Mouse (Mus musculus): ENCODE measurements around the gene Dnah2. TPM values are rescaled to one million over a fixed set of nuclear protein-coding genes. Genes with fewer than 3 reads are reported as not detected.

The Dnah2 gene
- total and polyA plus RNA-seq, 2 experiments from 2014 or later: 3.9 to 9.5 TPM

- ATAC-seq (ENCODE audit: low FRiP score) (no peak), DNase-seq (ENCODE audit: low spot score) (no peak)
- Histone ChIP-seq H3K4me3 (ENCODE audit: low read depth, low read length) (peak overlapping the region; percentile 73), H3K4me2 (ENCODE audit: low read depth, low read length, poor library complexity, severe bottlenecking) (peak overlapping the region; percentile 94), H3K9me3 (ENCODE audit: low read length) (no peaks in the 10 kb centered on the region), H3K36me3 (ENCODE audit: insufficient read depth, low read length) (peaks cover 35% of the 10 kb centered on the region), H3K27ac (ENCODE audit: low read depth, low read length) (peak overlapping the region; percentile 89), H3K4me1 (ENCODE audit: insufficient read depth, low read length) (peaks cover 34% of the 10 kb centered on the region), H3K27me3 (ENCODE audit: insufficient read depth, low read length) (no peaks in the 10 kb centered on the region), H3K9ac (replicated peaks; ENCODE audit: low read length, poor library complexity, severe bottlenecking) (peak overlapping the region; percentile 98)
- WGBS: under 1% methylated on average over 18 of the region's 18 CpGs
- TF ChIP-seq CTCF (IDR thresholded peaks at IDR 0.05): no peak
Observed at GRCm38 (mm10) chr11:69410045-69410309, 138.9 kb downstream of the Dnah2 start.

- no peak for TF ChIP-seq CTCF (IDR thresholded peaks at IDR 0.05)
- H3K36me3 ChIP-seq (ENCODE audit: insufficient read depth, low read length): peaks cover 40% of the 10 kb centered on the region
Observed at GRCm38 (mm10) chr11:69409378-69410044, 139.4 kb downstream of the Dnah2 start.

GRCm38 (mm10) chr11:69408541-69409377, 140.2 kb downstream of the Dnah2 start:
- H3K36me3 ChIP-seq (ENCODE audit: insufficient read depth, low read length): peaks cover 47% of the 10 kb centered on the region
- H3K9me3 ChIP-seq (ENCODE audit: low read length): no peaks in the 10 kb centered on the region
- peak overlapping the region; percentile 98 for H3K9ac ChIP-seq (replicated peaks; ENCODE audit: low read length, poor library complexity, severe bottlenecking)
- H3K4me2 ChIP-seq (ENCODE audit: low read depth, low read length, poor library complexity, severe bottlenecking): peak overlapping the region; percentile 94
- DNase-seq (ENCODE audit: low spot score) (peak; percentile 96), ATAC-seq (ENCODE audit: low FRiP score) (peak; percentile 67)
- WGBS: under 1% methylated on average over 33 of the region's 33 CpGs
- H3K27me3 ChIP-seq (ENCODE audit: insufficient read depth, low read length): no peaks in the 10 kb centered on the region
- H3K27ac ChIP-seq (ENCODE audit: low read depth, low read length): peak overlapping the region; percentile 89
- peaks cover 27% of the 10 kb centered on the region for H3K4me1 ChIP-seq (ENCODE audit: insufficient read depth, low read length)
- TF ChIP-seq CTCF (IDR thresholded peaks at IDR 0.05): no peak
- peak overlapping the region; percentile 73 for H3K4me3 ChIP-seq (ENCODE audit: low read depth, low read length)

More at GRCm38 (mm10) chr11:69409378-69410044, 139.4 kb downstream of the Dnah2 start:
- peak overlapping the region; percentile 98 for H3K9ac ChIP-seq (replicated peaks; ENCODE audit: low read length, poor library complexity, severe bottlenecking)
- H3K4me2 ChIP-seq (ENCODE audit: low read depth, low read length, poor library complexity, severe bottlenecking): peak overlapping the region; percentile 94
- no peaks in the 10 kb centered on the region for H3K27me3 ChIP-seq (ENCODE audit: insufficient read depth, low read length)
- peaks cover 31% of the 10 kb centered on the region for H3K4me1 ChIP-seq (ENCODE audit: insufficient read depth, low read length)
- peak overlapping the region; percentile 89 for H3K27ac ChIP-seq (ENCODE audit: low read depth, low read length)
- under 1% methylated on average over 39 of the region's 46 CpGs for WGBS
- no peaks in the 10 kb centered on the region for H3K9me3 ChIP-seq (ENCODE audit: low read length)
- H3K4me3 ChIP-seq (ENCODE audit: low read depth, low read length): peak overlapping the region; percentile 73
- DNase-seq (ENCODE audit: low spot score): peak; percentile 84
- ATAC-seq (ENCODE audit: low FRiP score): peak; percentile 11; the same call in 1 of the 2 replicates

DNA sequence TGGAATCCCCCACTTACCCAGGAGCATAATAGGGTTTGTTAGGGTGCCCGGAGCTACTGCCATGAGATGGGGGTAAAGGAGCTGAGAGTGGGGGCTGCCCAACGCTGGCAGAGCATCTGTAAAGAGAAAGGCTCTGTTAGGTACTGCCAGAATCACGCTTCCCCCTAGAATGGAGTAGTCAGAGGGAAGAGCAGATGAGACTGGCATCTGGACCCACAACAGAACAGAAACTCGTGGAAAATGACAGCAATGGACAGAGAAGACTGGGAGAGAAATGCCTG, 141.2 kb downstream of the Dnah2 start:
- 89% methylated on average over 4 of the region's 4 CpGs for WGBS
- Histone ChIP-seq H3K27me3 (ENCODE audit: insufficient read depth, low read length) (no peaks in the 10 kb centered on the region), H3K4me3 (ENCODE audit: low read depth, low read length) (peak overlapping the region; percentile 73; the same call in 1 of the 2 replicates), H3K4me2 (ENCODE audit: low read depth, low read length, poor library complexity, severe bottlenecking) (peak overlapping the region; percentile 94), H3K9ac (replicated peaks; ENCODE audit: low read length, poor library complexity, severe bottlenecking) (0 out of 2 replicates have a peak overlapping the region, but pooled peaks have one; percentile 98), H3K36me3 (ENCODE audit: insufficient read depth, low read length) (peaks cover 49% of the 10 kb centered on the region), H3K4me1 (ENCODE audit: insufficient read depth, low read length) (peaks cover 17% of the 10 kb centered on the region), H3K27ac (ENCODE audit: low read depth, low read length) (no peak overlapping the region), H3K9me3 (ENCODE audit: low read length) (no peaks in the 10 kb centered on the region)
- TF ChIP-seq CTCF (IDR thresholded peaks at IDR 0.05): no peak
- DNase-seq (ENCODE audit: low spot score): no peak
- ATAC-seq (ENCODE audit: low FRiP score): no peak

DNA sequence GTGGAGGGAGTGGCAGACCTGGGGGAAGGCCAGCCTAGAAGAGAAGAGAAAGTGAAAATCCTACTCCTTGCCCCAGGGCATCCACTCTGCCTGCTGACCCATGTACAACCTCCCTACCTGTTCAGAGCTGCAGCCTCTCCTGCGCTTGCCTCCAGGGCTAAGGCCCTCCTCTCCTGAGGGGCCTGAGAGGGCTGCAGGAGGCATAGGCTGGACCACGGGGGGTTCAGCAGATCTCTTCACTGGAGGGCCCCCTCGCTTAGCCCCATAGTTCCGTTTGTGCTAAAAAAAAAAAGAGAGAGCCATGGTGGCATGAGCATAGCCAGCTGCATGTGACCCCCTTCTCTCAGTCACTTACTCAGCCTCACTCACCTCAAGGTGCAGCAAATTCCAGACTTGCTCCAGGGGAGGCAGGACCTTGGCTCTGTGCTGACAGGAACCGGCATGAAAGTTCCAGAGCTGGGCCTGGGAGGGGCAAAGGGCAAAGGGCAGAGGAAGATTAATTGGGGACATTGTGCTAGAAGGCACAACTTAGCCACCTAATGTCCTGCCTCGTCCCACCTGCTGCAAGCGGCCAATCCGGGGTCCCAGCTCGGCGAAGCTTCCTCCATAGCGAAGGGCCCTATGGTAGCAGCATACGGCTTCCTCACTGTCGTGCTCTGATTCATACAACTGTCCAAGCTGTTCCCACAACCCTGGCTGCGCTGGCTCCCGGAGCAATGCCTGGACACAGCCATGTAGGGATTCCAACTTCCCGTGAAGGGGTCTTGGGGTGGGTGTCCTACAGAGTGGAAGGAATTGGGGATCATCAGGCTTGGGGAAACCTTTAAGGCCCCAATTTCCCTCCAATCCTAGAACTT, 141.8 kb downstream of the Dnah2 start:
- H3K4me3 ChIP-seq (ENCODE audit: low read depth, low read length): no peak overlapping the region
- no peaks in the 10 kb centered on the region for H3K27me3 ChIP-seq (ENCODE audit: insufficient read depth, low read length)
- H3K9ac ChIP-seq (replicated peaks; ENCODE audit: low read length, poor library complexity, severe bottlenecking): 0 out of 2 replicates have a peak overlapping the region, but pooled peaks have one; percentile 39
- H3K9me3 ChIP-seq (ENCODE audit: low read length): no peaks in the 10 kb centered on the region
- 95% methylated on average over 16 of the region's 16 CpGs for WGBS
- ATAC-seq (ENCODE audit: low FRiP score) (no peak), DNase-seq (ENCODE audit: low spot score) (no peak)
- H3K4me2 ChIP-seq (ENCODE audit: low read depth, low read length, poor library complexity, severe bottlenecking): no peak overlapping the region; the same call in 1 of the 2 replicates
- H3K4me1 ChIP-seq (ENCODE audit: insufficient read depth, low read length): peaks cover 12% of the 10 kb centered on the region
- no peak for TF ChIP-seq CTCF (IDR thresholded peaks at IDR 0.05)
- peaks cover 51% of the 10 kb centered on the region for H3K36me3 ChIP-seq (ENCODE audit: insufficient read depth, low read length)
- H3K27ac ChIP-seq (ENCODE audit: low read depth, low read length): no peak overlapping the region
